Mouse (Mus musculus): ENCODE data around the gene Cir1. TPM values are rescaled to one million over a fixed set of nuclear protein-coding genes. Genes with fewer than 3 reads are reported as not detected.

Cir1 gene
- polyA plus RNA-seq, 1 experiment from 2014 or later: 29.2 TPM

GRCm38 (mm10) chr2:73343701-73344100 lies 31.2 kb upstream of the Cir1 start:
- Histone ChIP-seq H3K4me2 (no peak overlapping the region), H3K36me3 (peaks cover 5% of the 10 kb centered on the region; the same call in 1 of the 2 replicates), H3K9ac (no peak overlapping the region), H3K4me3 (no peak overlapping the region), H3K27ac (replicated peaks) (no peak overlapping the region), H3K27me3 (no peaks in the 10 kb centered on the region), H3K4me1 (replicated peaks) (peaks cover 12% of the 10 kb centered on the region; the same call in 1 of the 2 replicates), H3K9me3 (no peaks in the 10 kb centered on the region)
- 95% methylated on average over 5 of the region's 5 CpGs for WGBS
- ATAC-seq (ENCODE audit: low read depth): no peak

GRCm38 (mm10) chr2:73338415-73338814 lies 25.9 kb upstream of the Cir1 start:
- Histone ChIP-seq H3K4me2 (no peak overlapping the region), H3K9me3 (no peaks in the 10 kb centered on the region), H3K4me3 (no peak overlapping the region), H3K4me1 (replicated peaks) (no peaks in the 10 kb centered on the region), H3K9ac (no peak overlapping the region), H3K27me3 (no peaks in the 10 kb centered on the region), H3K36me3 (peaks cover 3% of the 10 kb centered on the region; the same call in 1 of the 2 replicates), H3K27ac (replicated peaks) (no peak overlapping the region)
- ATAC-seq (ENCODE audit: low read depth): no peak
- WGBS: 74% methylated on average over 8 of the region's 8 CpGs

GRCm38 (mm10) chr2:73335949-73336348 lies 23.4 kb upstream of the Cir1 start:
- Histone ChIP-seq H3K4me3 (no peak overlapping the region), H3K36me3 (no peaks in the 10 kb centered on the region), H3K9me3 (no peaks in the 10 kb centered on the region), H3K27me3 (no peaks in the 10 kb centered on the region), H3K4me2 (no peak overlapping the region), H3K9ac (no peak overlapping the region), H3K27ac (replicated peaks) (no peak overlapping the region), H3K4me1 (replicated peaks) (no peaks in the 10 kb centered on the region)
- no peak for ATAC-seq (ENCODE audit: low read depth)
- 92% methylated on average over 3 of the region's 3 CpGs for WGBS

- no peak overlapping the region for H3K9ac ChIP-seq
- H3K4me3 ChIP-seq: no peak overlapping the region
- no peak overlapping the region for H3K4me2 ChIP-seq
- no peak overlapping the region for H3K27ac ChIP-seq (replicated peaks)
- H3K4me1 ChIP-seq (replicated peaks): no peaks in the 10 kb centered on the region
- H3K36me3 ChIP-seq: no peaks in the 10 kb centered on the region
- no peaks in the 10 kb centered on the region for H3K27me3 ChIP-seq
- no peaks in the 10 kb centered on the region for H3K9me3 ChIP-seq
- ATAC-seq (ENCODE audit: low read depth): no peak
- WGBS: 76% methylated on average over 5 of the region's 5 CpGs
Observed at GRCm38 (mm10) chr2:73325871-73326270, 13.4 kb upstream of the Cir1 start.

DNA sequence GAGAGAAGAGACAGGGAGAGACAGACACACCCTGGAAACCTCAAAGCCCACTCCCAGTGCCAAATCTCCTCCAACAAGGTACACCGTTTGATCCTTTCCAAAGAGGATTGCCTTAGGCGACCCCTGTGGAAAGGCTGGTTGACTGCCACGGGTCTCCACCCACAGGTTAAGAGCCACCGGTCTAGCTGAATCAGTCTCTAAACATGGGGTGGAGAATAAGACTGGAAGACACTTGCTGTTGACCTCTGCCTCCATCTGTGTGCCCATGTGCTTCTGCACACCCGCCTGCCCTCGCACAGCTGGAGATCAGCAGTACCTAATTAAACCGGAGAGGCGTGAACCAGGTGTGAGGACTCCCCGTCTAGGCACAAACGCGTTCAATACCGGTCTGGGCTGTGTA lies 10.5 kb upstream of the Cir1 start:
- Histone ChIP-seq H3K27ac (replicated peaks) (no peak overlapping the region), H3K27me3 (no peaks in the 10 kb centered on the region), H3K36me3 (no peaks in the 10 kb centered on the region), H3K4me1 (replicated peaks) (no peaks in the 10 kb centered on the region), H3K4me2 (no peak overlapping the region), H3K4me3 (no peak overlapping the region), H3K9me3 (no peaks in the 10 kb centered on the region), H3K9ac (no peak overlapping the region)
- ATAC-seq (ENCODE audit: low read depth): no peak
- WGBS: 67% methylated on average over 12 of the region's 12 CpGs

DNA sequence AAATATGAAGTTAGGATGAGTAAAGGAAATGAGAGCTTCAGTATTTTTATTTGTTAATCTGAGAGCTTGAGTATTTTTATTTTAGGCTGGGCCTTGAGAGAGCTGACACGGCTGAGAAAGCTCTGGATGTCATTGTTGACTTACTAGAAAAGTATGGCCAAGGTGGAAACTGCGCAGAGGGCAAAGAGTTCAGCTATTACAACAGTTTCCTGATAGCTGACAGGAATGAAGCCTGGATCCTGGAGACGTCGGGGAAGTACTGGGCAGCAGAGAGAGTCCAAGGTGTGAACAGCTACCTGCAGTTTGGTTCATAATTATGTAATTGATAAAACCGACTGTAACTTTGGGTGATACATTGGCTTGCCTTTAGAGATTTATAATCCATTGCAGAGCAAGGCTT lies 6.7 kb upstream of the Cir1 start:
- no peaks in the 10 kb centered on the region for H3K36me3 ChIP-seq
- no peak overlapping the region for H3K4me3 ChIP-seq
- 90% methylated on average over 5 of the region's 5 CpGs for WGBS
- no peaks in the 10 kb centered on the region for H3K9me3 ChIP-seq
- H3K4me1 ChIP-seq (replicated peaks): no peaks in the 10 kb centered on the region
- no peak overlapping the region for H3K4me2 ChIP-seq
- no peak for ATAC-seq (ENCODE audit: low read depth)
- no peaks in the 10 kb centered on the region for H3K27me3 ChIP-seq
- no peak overlapping the region for H3K27ac ChIP-seq (replicated peaks)
- no peak overlapping the region for H3K9ac ChIP-seq

GRCm38 (mm10) chr2:73317426-73317825 lies 4.9 kb upstream of the Cir1 start:
- WGBS: 93% methylated on average over 9 of the region's 9 CpGs
- Histone ChIP-seq H3K9me3 (no peaks in the 10 kb centered on the region), H3K27ac (replicated peaks) (no peak overlapping the region), H3K9ac (no peak overlapping the region), H3K36me3 (no peaks in the 10 kb centered on the region), H3K4me2 (no peak overlapping the region), H3K4me1 (replicated peaks) (peaks cover 4% of the 10 kb centered on the region), H3K4me3 (no peak overlapping the region), H3K27me3 (no peaks in the 10 kb centered on the region)
- ATAC-seq (ENCODE audit: low read depth): no peak

GRCm38 (mm10) chr2:73314311-73314710 lies 1.8 kb upstream of the Cir1 start:
- H3K27me3 ChIP-seq: no peaks in the 10 kb centered on the region
- no peak overlapping the region for H3K4me2 ChIP-seq
- H3K36me3 ChIP-seq: peaks cover 8% of the 10 kb centered on the region
- no peak overlapping the region for H3K9ac ChIP-seq
- H3K27ac ChIP-seq (replicated peaks): no peak overlapping the region
- no peak for ATAC-seq (ENCODE audit: low read depth)
- H3K4me3 ChIP-seq: no peak overlapping the region
- H3K4me1 ChIP-seq (replicated peaks): peaks cover 14% of the 10 kb centered on the region
- WGBS: 90% methylated on average over 3 of the region's 3 CpGs
- no peaks in the 10 kb centered on the region for H3K9me3 ChIP-seq

- peak; percentile 54 for ATAC-seq (ENCODE audit: low read depth)
- Histone ChIP-seq H3K27me3 (no peaks in the 10 kb centered on the region), H3K27ac (replicated peaks) (peak overlapping the region; percentile 79), H3K36me3 (peaks cover 18% of the 10 kb centered on the region), H3K4me1 (replicated peaks) (peaks cover 14% of the 10 kb centered on the region), H3K4me3 (peak overlapping the region; percentile 78), H3K4me2 (peak overlapping the region; percentile 54), H3K9ac (peak overlapping the region; percentile 67), H3K9me3 (no peaks in the 10 kb centered on the region)
- 46% methylated on average over 14 of the region's 14 CpGs for WGBS
Observed at GRCm38 (mm10) chr2:73313117-73313501, 608 bp upstream of the Cir1 start.

DNA sequence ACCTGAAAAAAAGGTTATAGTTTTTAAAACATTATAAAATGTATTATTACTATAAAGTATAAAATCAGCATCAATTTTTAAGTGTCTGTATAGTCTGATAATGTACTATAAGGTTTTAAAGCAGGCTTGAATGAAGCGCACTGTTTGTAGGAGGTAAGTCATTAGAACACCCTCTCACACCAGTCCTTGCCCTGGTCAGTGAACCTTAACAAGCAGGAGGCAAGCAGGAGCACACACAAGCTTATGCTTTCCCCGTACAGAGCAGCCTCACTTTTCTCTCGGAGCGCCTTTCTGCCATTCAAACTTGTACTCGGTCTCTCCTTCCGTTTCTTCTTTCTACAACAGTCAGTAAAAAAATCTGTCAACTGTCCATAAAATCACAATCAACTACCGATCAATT lies 6.5 kb downstream of the Cir1 start:
- no peaks in the 10 kb centered on the region for H3K9me3 ChIP-seq
- no peak overlapping the region for H3K4me2 ChIP-seq
- H3K36me3 ChIP-seq: peaks cover 78% of the 10 kb centered on the region
- peaks cover under 1% of the 10 kb centered on the region; the same call in 1 of the 2 replicates for H3K4me1 ChIP-seq (replicated peaks)
- no peaks in the 10 kb centered on the region for H3K27me3 ChIP-seq
- no peak overlapping the region for H3K27ac ChIP-seq (replicated peaks)
- ATAC-seq (ENCODE audit: low read depth): no peak
- no peak overlapping the region for H3K9ac ChIP-seq
- H3K4me3 ChIP-seq: no peak overlapping the region
- WGBS: 91% methylated on average over 7 of the region's 7 CpGs

GRCm38 (mm10) chr2:73304506-73304905 lies 8.0 kb downstream of the Cir1 start:
- ATAC-seq (ENCODE audit: low read depth): no peak
- H3K4me3 ChIP-seq: no peak overlapping the region
- no peaks in the 10 kb centered on the region for H3K9me3 ChIP-seq
- peaks cover 77% of the 10 kb centered on the region for H3K36me3 ChIP-seq
- 92% methylated on average over 5 of the region's 5 CpGs for WGBS
- no peak overlapping the region for H3K9ac ChIP-seq
- no peak overlapping the region for H3K4me2 ChIP-seq
- no peaks in the 10 kb centered on the region for H3K4me1 ChIP-seq (replicated peaks)
- no peak overlapping the region for H3K27ac ChIP-seq (replicated peaks)
- no peaks in the 10 kb centered on the region for H3K27me3 ChIP-seq

DNA sequence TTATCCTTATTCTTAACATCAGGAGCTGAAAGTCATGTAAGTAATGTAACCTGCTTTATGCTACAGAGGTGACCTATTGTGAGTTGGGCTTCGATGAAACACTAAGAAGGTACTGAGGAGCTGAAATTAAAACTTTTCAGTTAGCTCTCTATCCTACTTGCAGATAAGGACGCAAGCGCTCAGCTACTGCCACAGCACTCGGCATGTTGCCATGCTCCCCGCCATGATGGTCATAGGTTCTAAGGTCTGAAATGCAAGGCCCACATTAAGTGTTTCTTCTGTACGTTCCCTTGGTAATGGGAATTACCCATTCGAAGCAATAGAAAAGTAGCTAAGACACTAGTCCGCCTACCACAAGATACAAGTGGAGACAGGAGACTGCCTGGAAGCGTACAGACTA lies 9.8 kb downstream of the Cir1 start:
- Histone ChIP-seq H3K9me3 (no peaks in the 10 kb centered on the region), H3K4me3 (no peak overlapping the region), H3K27ac (replicated peaks) (no peak overlapping the region), H3K9ac (no peak overlapping the region), H3K36me3 (peaks cover 67% of the 10 kb centered on the region), H3K4me2 (no peak overlapping the region), H3K27me3 (no peaks in the 10 kb centered on the region), H3K4me1 (replicated peaks) (0 out of 2 replicates have a peak, but pooled peaks cover 4% of the 10 kb centered on the region)
- no peak for ATAC-seq (ENCODE audit: low read depth)
- WGBS: 95% methylated on average over 9 of the region's 9 CpGs

DNA sequence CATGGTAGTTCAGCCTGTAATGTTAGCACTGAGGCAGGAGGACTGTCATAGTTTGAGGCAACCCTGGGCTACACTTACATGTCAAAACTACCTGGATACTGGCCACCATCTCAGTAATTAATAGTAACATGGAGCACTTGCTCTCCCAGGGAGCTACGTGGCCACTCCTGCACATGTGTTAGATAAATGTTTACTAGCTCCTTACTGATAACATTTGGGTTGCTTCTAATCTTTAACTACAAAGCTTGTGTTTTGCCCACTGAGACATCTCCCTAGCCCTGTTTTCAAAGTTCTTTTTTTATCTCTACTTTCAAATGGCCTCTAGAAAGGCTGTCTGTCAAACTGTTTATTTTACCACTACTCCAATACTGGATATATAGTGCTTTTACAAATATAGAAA lies 10.5 kb downstream of the Cir1 start:
- Histone ChIP-seq H3K9ac (no peak overlapping the region), H3K4me2 (no peak overlapping the region), H3K4me1 (replicated peaks) (0 out of 2 replicates have a peak, but pooled peaks cover 4% of the 10 kb centered on the region), H3K9me3 (no peaks in the 10 kb centered on the region), H3K27me3 (no peaks in the 10 kb centered on the region), H3K4me3 (no peak overlapping the region), H3K27ac (replicated peaks) (no peak overlapping the region), H3K36me3 (peaks cover 60% of the 10 kb centered on the region)
- 85% methylated on average over 1 of the region's 1 CpGs for WGBS
- ATAC-seq (ENCODE audit: low read depth): no peak
